In the genomic region with DNA sequence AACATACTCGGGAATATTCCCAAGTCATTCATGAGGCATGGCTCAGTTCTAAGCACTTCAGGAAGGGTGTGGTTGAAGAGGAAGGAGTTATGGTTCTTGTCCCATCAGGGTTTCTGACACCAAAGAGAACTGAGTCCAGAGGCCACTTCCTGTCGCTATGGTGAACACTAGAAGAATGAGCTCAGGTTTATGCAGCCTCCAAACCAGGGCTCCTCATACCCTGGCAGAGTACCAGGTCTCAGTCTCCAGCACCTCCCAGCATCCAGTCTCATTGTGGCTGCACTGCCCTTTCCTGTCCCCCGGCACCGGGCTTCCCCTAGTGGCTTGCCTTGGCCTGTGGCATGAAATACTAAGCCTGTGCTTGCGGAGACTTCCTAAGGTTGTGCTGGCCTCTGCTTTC, we compare ENCODE assay signal across 18 mouse cellular contexts. TPM values are rescaled to one million over a fixed set of nuclear protein-coding genes. Genes with fewer than 3 reads are reported as not detected.
DNase-seq lines count a peak whose midpoint lies in the region; TF ChIP-seq lines count a peak whose summit lies in the region.
"Had no signal": no experiment of that assay in that cellular context is flagged by ENCODE, and none has a peak within 500 bp of the region (broad histone marks: within the 10 kb centered on the region; RNA-seq: fewer than 3 reads in every experiment).

No protein-coding gene starts in this region.

- H3K4me3 ChIP-seq in kidney, adult 2 months (ENCODE audit: insufficient read depth, low read depth, low read length), result no peak overlapping the region
- no peak overlapping the region for H3K4me3 ChIP-seq in spleen, adult 2 months (ENCODE audit: extremely low read depth, insufficient read depth, insufficient read length)
- H3K4me3 ChIP-seq: embryonic facial prominence, embryonic 12.5 days; limb, embryonic 13.5 days; midbrain, embryonic 12.5 days; myocyte had no signal

- H3K36me3 ChIP-seq in kidney, adult 2 months (ENCODE audit: control insufficient read depth, insufficient read depth, low read length), result no peaks in the 10 kb centered on the region
- no peaks in the 10 kb centered on the region for H3K36me3 ChIP-seq in spleen, adult 2 months (ENCODE audit: control insufficient read depth, insufficient read depth, low read length)
- H3K36me3 ChIP-seq: embryonic facial prominence, embryonic 12.5 days; limb, embryonic 13.5 days; midbrain, embryonic 12.5 days had no signal

- no peak for TF ChIP-seq CTCF in kidney, adult 2 months (conservative IDR thresholded peaks at IDR 0.05; ENCODE audit: insufficient read depth, insufficient read length, low read depth, low read length)
- no peak for TF ChIP-seq CTCF in spleen, adult 2 months (IDR thresholded peaks at IDR 0.05; ENCODE audit: extremely low read depth, insufficient read depth, insufficient read length, insufficient replicate concordance)

- peak; percentile 65 for DNase-seq in kidney, adult 2 months
- DNase-seq in kidney, postnatal 10 days, result no peak
- no peak for DNase-seq in spleen, adult 2 months (ENCODE audit: low read depth in 1 of 2, low spot score in 2 of 2)
- no peak for DNase-seq in spleen, adult 18-20 months
- peak; percentile 7 for DNase-seq in kidney, postnatal 14 days
- no peak for DNase-seq in cerebellum, postnatal 4 days (ENCODE audit: low spot score in 2 of 2)
- DNase-seq in cerebellum, adult 9-11 months, result no peak
- DNase-seq: adrenal gland, postnatal 25 days; cerebellum, adult 9-10 months; gastrocnemius, postnatal 25 days; heart, postnatal 10 days; right cerebral cortex, adult 18-20 months; thymus, postnatal 25 days had no signal

- 63% methylated on average over 5 of the region's 5 CpGs for WGBS in kidney, adult 2 months
- 32% methylated on average over 5 of the region's 5 CpGs for WGBS in spleen, adult 2 months

- no peaks in the 10 kb centered on the region for H3K27me3 ChIP-seq in kidney, adult 2 months (replicated peaks; ENCODE audit: control insufficient read depth, insufficient read depth, low read length)
- H3K27me3 ChIP-seq in spleen, adult 2 months (ENCODE audit: control insufficient read depth, insufficient read depth, low read length), result no peaks in the 10 kb centered on the region
- H3K27me3 ChIP-seq: limb, embryonic 13.5 days; midbrain, embryonic 12.5 days had no signal

- no peak overlapping the region for H3K27ac ChIP-seq in kidney, adult 2 months (ENCODE audit: insufficient read depth, low read depth, low read length)
- H3K27ac ChIP-seq in spleen, adult 2 months (ENCODE audit: insufficient read depth, low read length), result 0 out of 2 replicates have a peak overlapping the region, but pooled peaks have one; percentile 25
- H3K27ac ChIP-seq: embryonic facial prominence, embryonic 12.5 days; limb, embryonic 13.5 days; midbrain, embryonic 12.5 days; stomach, postnatal 0 days had no signal

- no peak for TF ChIP-seq POLR2A in kidney, adult 2 months (IDR thresholded peaks at IDR 0.05; ENCODE audit: low read depth, low read length)
- no peak for TF ChIP-seq POLR2A in spleen, adult 2 months (IDR thresholded peaks at IDR 0.05; ENCODE audit: low read depth, low read length)

- no peaks in the 10 kb centered on the region for H3K4me1 ChIP-seq in kidney, adult 2 months (ENCODE audit: control insufficient read depth, insufficient read depth, low read length)
- H3K4me1 ChIP-seq in spleen, adult 2 months (ENCODE audit: control insufficient read depth, insufficient read depth, insufficient read length), result peaks cover 5% of the 10 kb centered on the region; the same call in 1 of the 2 replicates
- H3K4me1 ChIP-seq: embryonic facial prominence, embryonic 12.5 days; limb, embryonic 13.5 days; midbrain, embryonic 12.5 days had no signal

RNA-seq across cellular contexts. Expression of a gene that starts 6.7 kb away (rescaled TPM):
- 21.9 and 24.0 TPM in 2 replicates for polyA plus RNA-seq in kidney, adult 2 months (2012; rRNA removed)
- 26.8 and 27.5 TPM in 2 replicates for polyA plus RNA-seq in spleen, adult 2 months (2012; rRNA removed)

RNA-seq across cellular contexts. Expression of a gene that starts 55.7 kb away (rescaled TPM):
- 38.4 and 46.8 TPM in 2 replicates for polyA plus RNA-seq in kidney, adult 2 months (2012; rRNA removed)
- 90.0 and 101 TPM in 2 replicates for polyA plus RNA-seq in spleen, adult 2 months (2012; rRNA removed)

Comparison
In these comparisons a context has a peak if more than half of its experiments do, and no peak if none do; other contexts are left out.
1. DNase-seq: peak in kidney, adult 2 months (single experiment) and kidney, postnatal 14 days (single experiment); none in kidney, postnatal 10 days (single experiment), spleen, adult 2 months (0 of 2), spleen, adult 18-20 months (0 of 2), cerebellum, postnatal 4 days (0 of 2) and cerebellum, adult 9-11 months (single experiment).